Mouse (Mus musculus) cortical plate, adult 2 months (tissue): ENCODE measurements around the gene Lrp2. TPM values are rescaled to one million over a fixed set of nuclear protein-coding genes. Genes with fewer than 3 reads are reported as not detected.

ENCODE experiments used
- H3K27ac ChIP-seq: fragments of 200-500 bp; 2 replicates; pipeline ENCODE4 v1.5.1; 2012; ENCODE audit warnings: low read length, control low read depth, inconsistent platforms; ENCODE audit not compliant: insufficient read depth
- H3K4me1 ChIP-seq: fragments of 200-500 bp; 2 replicates; pipeline ENCODE4 v1.6.1; 2011; ENCODE audit warnings: low read length; ENCODE audit not compliant: control insufficient read depth, insufficient read depth
- H3K4me3 ChIP-seq: fragments of 200-500 bp; 2 replicates; pipeline ENCODE4 v1.5.1; 2011; ENCODE audit warnings: mild to moderate bottlenecking, low read length, control low read depth; ENCODE audit not compliant: insufficient read depth
- CTCF ChIP-seq: fragments of 200-500 bp; IDR thresholded peaks from 2 replicates; pipeline ENCODE4 v1.5.1; 2011; ENCODE audit warnings: mild to moderate bottlenecking, control low read depth, low read length; ENCODE audit not compliant: insufficient read depth; ENCODE audit errors: extremely low read depth
- POLR2A ChIP-seq: fragments of 200-500 bp; IDR thresholded peaks from 2 replicates; pipeline ENCODE4 v1.6.1; 2011; ENCODE audit warnings: mild to moderate bottlenecking, low read length, control low read depth; ENCODE audit not compliant: insufficient read depth; ENCODE audit errors: extremely low read depth
- polyA plus RNA-seq: library from polyadenylated mRNA; depleted of rRNA; stranded (reverse); fragments of >200 nt; gene quantifications from 2 replicates; pipeline ENCODE4 v1.2.3, GENCODE M21; 2012; rRNA removed

Gene Lrp2
- polyA plus RNA-seq, 1 experiment: 0.10 TPM

GRCm38 (mm10) chr2:69393947-69394346, 191.9 kb downstream of the Lrp2 start:
- Histone ChIP-seq H3K4me3 (no peak overlapping the region), H3K4me1 (no peaks in the 10 kb centered on the region), H3K27ac (no peak overlapping the region)
- no peak for TF ChIP-seq POLR2A
- TF ChIP-seq CTCF: no peak

DNA sequence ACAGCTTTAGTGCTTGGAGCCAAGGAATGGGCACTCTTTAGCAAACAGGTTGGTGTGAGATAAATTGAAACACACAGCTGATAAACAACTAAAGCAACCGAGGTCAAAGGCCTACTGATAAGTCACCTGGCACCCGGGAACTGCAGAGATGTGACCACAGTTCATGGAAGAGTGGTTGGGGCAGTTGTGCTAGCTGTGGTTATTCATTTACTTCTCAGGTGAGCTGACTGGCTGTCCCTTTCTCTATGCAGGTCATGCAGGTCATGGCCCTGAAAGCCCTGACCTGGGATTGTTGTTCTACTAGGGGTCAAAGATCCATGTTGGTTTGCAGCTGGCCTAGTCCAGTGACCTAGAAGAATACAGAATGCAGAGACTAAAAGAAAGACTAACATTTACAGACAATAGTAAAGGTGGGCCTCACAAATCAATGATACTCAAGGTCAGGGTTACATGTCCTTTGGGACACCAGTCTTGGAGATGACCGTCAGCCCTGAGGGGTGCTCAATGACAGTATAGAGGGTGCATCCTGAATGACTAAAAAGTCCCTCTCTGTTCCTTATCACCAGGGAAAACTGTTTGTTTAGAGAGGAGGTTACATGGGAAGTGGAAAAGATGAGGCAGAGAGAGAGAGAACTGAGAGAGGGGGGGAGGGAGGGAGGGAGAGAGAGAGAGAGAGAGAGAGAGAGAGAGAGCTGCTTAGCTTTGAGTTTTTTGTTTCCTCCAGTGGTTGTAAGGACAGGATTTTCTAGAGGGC, 199.6 kb downstream of the Lrp2 start:
- no peak for TF ChIP-seq CTCF
- TF ChIP-seq POLR2A: no peak
- Histone ChIP-seq H3K4me1 (no peaks in the 10 kb centered on the region), H3K27ac (no peak overlapping the region), H3K4me3 (no peak overlapping the region)

DNA sequence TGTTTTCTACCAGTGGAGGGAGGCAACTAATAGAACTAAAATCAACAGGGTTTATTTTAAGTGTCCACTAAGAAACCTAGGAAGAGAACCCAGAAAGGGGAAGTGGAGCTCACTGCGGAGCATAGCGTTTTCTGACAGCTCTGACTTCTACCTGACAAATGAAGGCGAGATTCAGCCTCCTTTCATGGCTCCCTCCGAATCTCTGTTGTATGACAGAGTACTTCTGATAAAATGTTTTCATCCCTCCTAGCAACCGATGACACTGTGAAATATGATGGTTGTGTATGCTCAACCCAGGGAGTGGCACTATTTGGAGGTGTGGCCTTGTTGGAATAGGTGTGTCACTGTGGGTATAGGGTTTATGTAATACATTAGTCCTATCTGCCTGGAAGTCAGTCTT, 203.0 kb downstream of the Lrp2 start:
- TF ChIP-seq CTCF: no peak
- TF ChIP-seq POLR2A: no peak
- Histone ChIP-seq H3K27ac (no peak overlapping the region), H3K4me1 (no peaks in the 10 kb centered on the region; the same call in 1 of the 2 replicates), H3K4me3 (no peak overlapping the region)

DNA sequence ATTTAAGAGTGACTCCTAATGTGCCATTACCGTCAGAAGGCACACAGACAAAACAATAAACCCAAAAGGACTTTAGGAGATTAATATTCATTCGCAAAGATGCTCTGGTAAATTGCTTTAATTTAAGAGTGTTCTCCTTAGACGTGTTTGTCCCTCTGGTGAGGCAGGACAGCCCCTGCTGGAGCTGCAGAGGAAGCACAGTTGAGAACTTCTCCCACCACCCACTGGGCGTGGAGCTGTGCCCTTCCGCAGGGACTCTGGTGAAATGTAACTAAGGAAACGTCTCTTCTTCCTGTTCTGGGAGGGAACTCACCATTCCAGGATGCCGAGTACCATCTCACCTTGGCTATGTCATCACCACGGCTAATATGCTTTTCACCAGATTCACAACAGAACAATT, 204.1 kb downstream of the Lrp2 start:
- no peak for TF ChIP-seq POLR2A
- no peak for TF ChIP-seq CTCF
- Histone ChIP-seq H3K4me1 (no peaks in the 10 kb centered on the region; the same call in 1 of the 2 replicates), H3K27ac (no peak overlapping the region), H3K4me3 (no peak overlapping the region)

GRCm38 (mm10) chr2:69380281-69380680, 205.6 kb downstream of the Lrp2 start, which contains the start of gene Dhrs9:
Gene Dhrs9 (plus strand): TSS chr2:69380445.
- Histone ChIP-seq H3K4me1 (no peaks in the 10 kb centered on the region; the same call in 1 of the 2 replicates), H3K4me3 (no peak within 1 kb of the TSS), H3K27ac (no peak within 1 kb of the TSS)
- TF ChIP-seq CTCF (no peak), POLR2A (no peak)

GRCm38 (mm10) chr2:69379801-69380200, 206.1 kb downstream of the Lrp2 start:
- Histone ChIP-seq H3K4me3 (no peak overlapping the region), H3K4me1 (no peaks in the 10 kb centered on the region; the same call in 1 of the 2 replicates), H3K27ac (no peak overlapping the region)
- TF ChIP-seq CTCF: no peak
- TF ChIP-seq POLR2A: no peak

- no peak overlapping the region for H3K4me3 ChIP-seq
- no peaks in the 10 kb centered on the region; the same call in 1 of the 2 replicates for H3K4me1 ChIP-seq
- TF ChIP-seq POLR2A (no peak), CTCF (no peak)
- H3K27ac ChIP-seq: no peak overlapping the region
Measured at GRCm38 (mm10) chr2:69376780-69377179, 209.1 kb downstream of the Lrp2 start.

Other genes starting within 250 kb of the Lrp2 start
- gene Abcb11, start 243.4 kb downstream of the Lrp2 start, polyA plus RNA-seq: 0.02 TPM in 1 of 2 replicates, not detected in the other
- gene Dhrs9, start 205.6 kb downstream of the Lrp2 start, polyA plus RNA-seq: not detected in 2 replicates
- gene Bbs5, start 61.1 kb upstream of the Lrp2 start, polyA plus RNA-seq: 28.1 and 36.4 TPM in 2 replicates
- gene Klhl41, start 84.1 kb upstream of the Lrp2 start, polyA plus RNA-seq: 0.32 and 0.46 TPM in 2 replicates
- gene Fastkd1, start 127.5 kb upstream of the Lrp2 start, polyA plus RNA-seq: 11.4 and 12.2 TPM in 2 replicates
- gene Ppig, start 136.5 kb upstream of the Lrp2 start, polyA plus RNA-seq: 23.0 and 23.3 TPM in 2 replicates
- gene Ccdc173, start 203.5 kb upstream of the Lrp2 start, polyA plus RNA-seq: 3.7 TPM in 2 replicates
- gene Phospho2, start 203.6 kb upstream of the Lrp2 start, polyA plus RNA-seq: 25.5 and 29.9 TPM in 2 replicates
- gene Klhl23, start 235.9 kb upstream of the Lrp2 start, polyA plus RNA-seq: 34.7 and 38.1 TPM in 2 replicates